Mouse (Mus musculus) neural tube, embryonic 10.5 days (tissue): Measurements from ENCODE around the gene Camta1.
A peak's percentile ranks its signal among the peaks of the same experiment; 100 is the strongest.

Experiments
- DNase-seq: peaks from one replicate; pipeline ENCODE4 v3.0.0-alpha.2; 2017; ENCODE audit warnings: low spot score; ENCODE audit errors: extremely low spot score

Camta1 gene

GRCm38 (mm10) chr4:151015946-151016345 lies 845.7 kb downstream of the Camta1 start:
- no peak for DNase-seq

GRCm38 (mm10) chr4:151010316-151010715 lies 851.4 kb downstream of the Camta1 start:
- no peak for DNase-seq

GRCm38 (mm10) chr4:151006945-151007344 lies 854.7 kb downstream of the Camta1 start:
- peak; percentile 47 for DNase-seq

GRCm38 (mm10) chr4:151005656-151006318 lies 855.9 kb downstream of the Camta1 start:
- no peak for DNase-seq

- no peak for DNase-seq
Measured at GRCm38 (mm10) chr4:151001397-151001796, 860.3 kb downstream of the Camta1 start.

GRCm38 (mm10) chr4:150998626-150999025 lies 863.0 kb downstream of the Camta1 start:
- DNase-seq = no peak

- no peak for DNase-seq
Measured at GRCm38 (mm10) chr4:150996797-150997196, 864.9 kb downstream of the Camta1 start, which contains the start of gene Uts2. TSS of gene Uts2 (plus strand) at chr4:150997097.

- DNase-seq = peak; percentile 19
Measured at GRCm38 (mm10) chr4:150990148-150990547, 871.5 kb downstream of the Camta1 start.

- DNase-seq = no peak
Measured at GRCm38 (mm10) chr4:150980153-150980552, 881.5 kb downstream of the Camta1 start.

- DNase-seq = no peak
Measured at GRCm38 (mm10) chr4:150979455-150979854, 882.2 kb downstream of the Camta1 start.

- no peak for DNase-seq
Measured at GRCm38 (mm10) chr4:150978156-150978910, 883.3 kb downstream of the Camta1 start.

- DNase-seq = no peak
Measured at GRCm38 (mm10) chr4:150975145-150975544, 886.5 kb downstream of the Camta1 start.

- no peak for DNase-seq
Measured at GRCm38 (mm10) chr4:150973264-150973663, 888.4 kb downstream of the Camta1 start.

- DNase-seq = no peak
Measured at GRCm38 (mm10) chr4:150968956-150969355, 892.7 kb downstream of the Camta1 start.

GRCm38 (mm10) chr4:150966556-150966955 lies 895.1 kb downstream of the Camta1 start:
- DNase-seq = peak; percentile 61

GRCm38 (mm10) chr4:150965555-150965951 lies 896.1 kb downstream of the Camta1 start:
- DNase-seq = no peak

GRCm38 (mm10) chr4:150964635-150965554 lies 896.8 kb downstream of the Camta1 start:
- DNase-seq = peak; percentile 83

GRCm38 (mm10) chr4:150963711-150964110 lies 898.0 kb downstream of the Camta1 start:
- no peak for DNase-seq

GRCm38 (mm10) chr4:150962231-150962630 lies 899.4 kb downstream of the Camta1 start:
- DNase-seq = no peak

GRCm38 (mm10) chr4:150958536-150958935 lies 903.1 kb downstream of the Camta1 start:
- no peak for DNase-seq

- no peak for DNase-seq
Measured at GRCm38 (mm10) chr4:150957106-150957458, 904.6 kb downstream of the Camta1 start.
